Mouse (Mus musculus) myocyte (in vitro differentiated cells): ENCODE results near the gene Exoc3l.
A peak's percentile ranks its signal among the peaks of the same experiment; 100 is the strongest.

Experiments
- CEBPB ChIP-seq: IDR thresholded peaks from 2 replicates; pipeline ENCODE4 v1.6.1; 2011; ENCODE audit warnings: mild to moderate bottlenecking, moderate library complexity; ENCODE audit not compliant: poor library complexity, insufficient read depth, severe bottlenecking
- E2F4 ChIP-seq: IDR thresholded peaks from one replicate; pipeline ENCODE4 v1.6.1; 2011; ENCODE audit warnings: mild to moderate bottlenecking, control low read depth, moderate library complexity; ENCODE audit not compliant: insufficient read depth
- MYOG ChIP-seq, 3 experiments: IDR thresholded peaks; one replicate each; pipeline ENCODE4 v1.6.1; 2011; ENCODE audit warnings: control low read depth in 2 of 3, low read depth in 2 of 3, mild to moderate bottlenecking in 2 of 3; ENCODE audit not compliant: insufficient read length in 2 of 3, control insufficient read depth in 1 of 3, insufficient read depth in 1 of 3
- POLR2A ChIP-seq: IDR thresholded peaks from one replicate; pipeline ENCODE4 v1.6.1; 2011; ENCODE audit warnings: low read depth, mild to moderate bottlenecking, control low read depth, moderate library complexity; ENCODE audit not compliant: insufficient read length
- POLR2AphosphoS2 ChIP-seq: IDR thresholded peaks from one replicate; pipeline ENCODE4 v1.6.1; 2011; ENCODE audit warnings: low read depth, control low read depth; ENCODE audit not compliant: insufficient read length
- REST ChIP-seq: IDR thresholded peaks from one replicate; pipeline ENCODE4 v1.6.1; 2011; ENCODE audit warnings: mild to moderate bottlenecking, control low read depth, moderate library complexity; ENCODE audit not compliant: insufficient read depth, insufficient read length
- SRF ChIP-seq: IDR thresholded peaks from one replicate; pipeline ENCODE4 v1.6.1; 2011; ENCODE audit warnings: low read depth; ENCODE audit not compliant: control insufficient read depth, insufficient read length
- TCF12 ChIP-seq: IDR thresholded peaks from one replicate; pipeline ENCODE4 v1.6.1; 2011; ENCODE audit warnings: mild to moderate bottlenecking, control low read depth; ENCODE audit not compliant: poor library complexity, insufficient read depth, severe bottlenecking
- TCF3 ChIP-seq: IDR thresholded peaks from one replicate; pipeline ENCODE4 v1.6.1; 2011; ENCODE audit warnings: low read depth, control low read depth; ENCODE audit not compliant: insufficient read length
- USF1 ChIP-seq: IDR thresholded peaks from one replicate; pipeline ENCODE4 v1.6.1; 2011; ENCODE audit warnings: low read depth, mild to moderate bottlenecking, control low read depth, moderate library complexity

DNA sequence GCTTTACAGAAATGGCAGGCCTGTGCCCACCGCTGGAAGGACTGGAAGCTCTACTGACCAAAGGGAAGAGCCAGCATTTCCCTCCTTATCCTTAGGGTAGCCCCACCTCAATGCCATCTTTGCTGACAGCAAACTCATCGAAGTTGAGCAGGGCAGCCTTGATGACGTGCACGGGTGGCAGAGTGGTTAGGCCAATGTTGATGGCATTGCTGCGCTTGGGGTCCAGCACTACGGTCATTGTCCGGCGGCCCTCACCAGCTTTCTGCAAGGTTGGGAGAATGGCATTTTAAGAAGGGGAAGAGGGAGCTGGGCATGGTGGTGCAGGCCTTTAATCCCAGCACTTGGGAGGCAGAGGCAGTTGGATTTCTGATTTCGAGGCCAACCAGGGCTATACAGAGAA lies 36.0 kb upstream of the Exoc3l start:
- no peak for TF ChIP-seq POLR2A
- TF ChIP-seq POLR2AphosphoS2 = peak; percentile 62
- TF ChIP-seq USF1 = no peak
- no peak for TF ChIP-seq SRF
- no peak for TF ChIP-seq TCF12
- no peak for TF ChIP-seq REST
- no peak for TF ChIP-seq MYOG (IDR thresholded peaks at IDR 0.05; ENCODE audit: control insufficient read depth in 1 of 3, insufficient read depth in 1 of 3, insufficient read length in 2 of 3, low read depth in 2 of 3)
- TF ChIP-seq E2F4 = no peak
- no peak for TF ChIP-seq TCF3
- TF ChIP-seq CEBPB = no peak
